Mouse (Mus musculus) mouse trophoblast stem cell (cell line): ENCODE measurements around the gene Pacs1.
"Not testable (repeated sequence)": the region's sequence is repeated elsewhere in the genome, so short reads cannot be mapped to it uniquely, and the experiment has no call there.

Experiments used
- in situ Hi-C, 2 experiments: fragments of 300-500 bp; cut with MseI, MboI; formaldehyde crosslinking; loops; 2 replicates in 1 of 2; 3 replicates in 1 of 2; pipeline ENCODE4 v1.15.1; 2025

Gene Pacs1

GRCm38 (mm10) chr19:5268017-5268416, 4.9 kb downstream of the Pacs1 start:
- in situ Hi-C loops = no loop called here

DNA sequence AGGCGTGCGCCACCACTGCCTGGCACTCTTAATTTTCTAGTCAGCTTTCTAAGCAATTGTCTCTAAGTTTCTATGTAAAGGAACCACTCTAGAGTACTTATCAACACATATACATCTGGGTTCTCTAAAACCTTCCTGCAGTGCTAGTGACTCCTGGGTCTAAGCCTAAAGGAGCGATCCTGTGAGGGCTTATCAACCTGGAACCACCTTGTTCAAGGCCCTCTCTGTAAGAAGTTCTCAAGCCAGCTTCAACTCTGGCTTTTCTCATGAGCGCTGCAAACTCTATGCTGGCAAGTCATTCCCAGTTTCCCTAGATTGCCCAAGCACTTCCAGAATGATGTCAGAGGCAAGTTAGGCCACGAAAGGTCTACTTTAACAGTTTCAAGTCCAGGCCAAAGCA, 5.9 kb downstream of the Pacs1 start:
- in situ Hi-C loops = no loop called here

GRCm38 (mm10) chr19:5257140-5257539, 15.8 kb downstream of the Pacs1 start:
- in situ Hi-C loops = no loop called here

DNA sequence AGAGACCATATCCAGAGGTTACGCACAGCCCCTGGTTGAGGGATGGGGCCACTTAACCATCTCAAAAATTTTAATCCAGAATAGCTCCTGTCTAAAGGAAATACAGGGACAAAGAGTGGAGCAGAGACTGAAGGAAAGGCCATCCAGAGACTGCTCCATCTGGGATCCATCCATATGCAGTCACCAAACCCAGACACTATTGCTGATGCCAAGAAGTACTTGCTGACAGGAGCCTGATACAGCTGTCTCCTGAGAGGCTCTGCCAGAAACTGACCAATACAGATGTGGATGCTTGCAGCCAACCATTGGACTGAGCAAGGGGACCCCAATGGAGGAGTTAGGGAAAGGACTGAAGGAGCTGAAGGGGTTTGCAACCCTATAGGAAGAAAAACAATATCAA, 35.9 kb downstream of the Pacs1 start:
- in situ Hi-C loops = not testable (repeated sequence)

- in situ Hi-C loops = no loop called here
Measured at GRCm38 (mm10) chr19:5232696-5233095, 40.2 kb downstream of the Pacs1 start.

DNA sequence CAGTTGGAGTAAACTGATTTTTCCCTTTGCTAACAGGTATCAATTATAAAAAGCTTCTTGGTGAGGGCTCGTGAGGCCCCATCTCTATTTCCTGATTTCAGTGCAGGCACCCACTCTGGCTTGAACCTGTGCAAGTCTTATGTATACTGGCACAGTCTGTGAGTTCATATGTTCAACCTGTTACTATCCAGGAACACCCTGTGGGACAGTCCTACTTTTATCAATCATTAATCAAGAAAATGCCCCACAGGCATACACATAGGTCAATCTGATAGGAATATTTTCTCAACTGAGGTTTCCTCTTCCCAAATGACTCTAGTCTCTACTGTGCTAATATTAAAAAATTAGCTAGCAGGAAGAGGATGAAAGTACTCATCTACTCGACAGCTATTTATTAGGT, 42.8 kb downstream of the Pacs1 start:
- in situ Hi-C loops = no loop called here

DNA sequence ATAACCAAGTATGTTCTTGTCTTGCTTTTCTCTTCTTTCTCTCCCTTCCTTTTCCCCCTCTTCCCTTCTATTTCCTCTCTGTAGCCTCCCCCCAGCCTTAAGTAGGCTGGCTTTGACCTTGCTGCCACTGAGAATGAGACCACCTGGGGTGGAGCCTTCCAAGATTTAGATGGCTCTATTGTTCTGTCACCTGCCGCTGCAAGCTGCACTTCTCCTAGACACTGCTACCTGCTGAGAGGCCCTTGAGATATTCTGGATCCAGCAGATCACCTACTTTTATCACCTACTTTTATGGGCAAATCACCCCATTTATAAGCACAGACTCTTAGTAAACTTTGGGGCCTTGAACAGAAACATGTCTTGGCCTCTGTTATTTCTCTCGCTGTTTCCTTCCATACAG, 48.3 kb downstream of the Pacs1 start:
- in situ Hi-C loops = no loop called here

DNA sequence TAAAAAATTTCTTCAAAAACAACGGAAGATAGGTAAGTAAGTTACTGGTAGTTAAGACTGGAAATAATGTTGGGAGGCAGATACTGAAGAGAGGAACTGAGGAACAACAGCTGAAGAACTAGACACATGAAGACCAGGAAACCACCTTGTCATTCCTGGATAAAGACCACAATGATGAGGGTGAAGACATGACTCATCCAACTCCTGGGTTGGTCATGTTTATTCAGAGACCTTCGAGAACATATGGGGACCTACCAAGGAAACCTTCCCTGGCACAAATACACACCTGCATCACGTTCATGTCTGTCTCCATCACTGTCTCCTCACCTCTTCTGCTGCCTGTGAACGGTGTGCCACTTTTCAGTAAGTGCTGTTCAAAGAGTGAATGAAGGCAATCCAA, 48.8 kb downstream of the Pacs1 start:
- in situ Hi-C loops = no loop called here

DNA sequence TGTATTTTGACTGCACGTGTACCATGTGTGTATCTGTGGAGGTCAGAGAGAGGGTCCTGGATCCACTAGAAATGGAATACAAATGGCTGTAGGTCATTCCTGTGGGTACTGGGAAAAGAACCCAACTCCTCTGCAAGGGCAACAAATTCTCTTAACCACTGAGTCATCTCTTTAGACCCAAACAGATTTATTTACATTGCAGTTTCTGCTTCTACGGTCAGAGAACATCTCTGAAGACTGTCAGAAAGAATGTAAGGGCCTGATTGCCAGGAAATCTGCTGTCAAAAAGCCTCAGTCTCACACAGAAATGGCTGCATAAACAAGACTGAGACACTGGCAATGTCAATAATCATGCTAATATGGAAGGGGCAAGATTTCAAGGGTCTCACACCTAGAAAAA, 51.0 kb downstream of the Pacs1 start:
- in situ Hi-C loops = no loop called here

DNA sequence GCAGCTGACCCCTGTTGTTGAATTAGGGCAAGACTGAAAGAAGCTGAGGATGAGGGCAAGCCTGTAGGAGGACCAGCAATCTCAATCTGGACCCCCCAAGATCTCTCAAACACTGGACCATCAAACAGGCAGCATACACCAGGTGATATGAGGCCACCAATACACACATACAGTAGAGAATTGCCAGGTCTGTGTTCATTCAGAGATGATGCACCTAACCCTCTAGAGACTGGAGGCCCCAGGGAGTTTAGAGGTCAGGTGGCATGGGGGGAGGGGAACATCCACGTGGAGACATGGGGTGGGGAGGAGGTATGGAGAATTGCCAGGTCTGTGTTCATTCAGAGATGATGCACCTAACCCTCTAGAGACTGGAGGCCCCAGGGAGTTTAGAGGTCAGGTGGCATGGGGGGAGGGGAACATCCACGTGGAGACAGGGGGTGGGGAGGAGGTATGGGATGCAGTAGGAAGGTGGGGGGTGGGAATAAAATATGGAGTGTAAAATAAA, 51.6 kb downstream of the Pacs1 start:
- in situ Hi-C loops = not testable (repeated sequence)

DNA sequence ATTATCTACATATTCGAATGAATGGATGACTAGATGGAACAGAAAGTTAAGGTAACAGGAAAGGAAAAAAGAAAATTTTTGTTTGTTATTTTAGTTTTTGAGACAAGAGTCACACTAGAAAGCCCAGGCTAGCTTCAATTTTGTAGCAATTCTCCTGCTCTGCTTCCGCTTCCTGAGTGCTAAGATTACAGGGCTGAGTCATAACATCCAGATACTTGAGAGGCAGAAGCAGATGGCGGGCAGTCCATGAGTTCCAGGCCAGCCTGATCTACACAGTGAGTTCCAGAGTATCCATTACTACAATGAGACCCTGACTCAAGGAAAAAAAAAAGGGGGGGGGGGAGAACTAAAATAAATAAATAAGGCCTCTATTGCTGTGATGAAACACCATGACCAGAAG, 52.5 kb downstream of the Pacs1 start:
- in situ Hi-C loops = no loop called here

DNA sequence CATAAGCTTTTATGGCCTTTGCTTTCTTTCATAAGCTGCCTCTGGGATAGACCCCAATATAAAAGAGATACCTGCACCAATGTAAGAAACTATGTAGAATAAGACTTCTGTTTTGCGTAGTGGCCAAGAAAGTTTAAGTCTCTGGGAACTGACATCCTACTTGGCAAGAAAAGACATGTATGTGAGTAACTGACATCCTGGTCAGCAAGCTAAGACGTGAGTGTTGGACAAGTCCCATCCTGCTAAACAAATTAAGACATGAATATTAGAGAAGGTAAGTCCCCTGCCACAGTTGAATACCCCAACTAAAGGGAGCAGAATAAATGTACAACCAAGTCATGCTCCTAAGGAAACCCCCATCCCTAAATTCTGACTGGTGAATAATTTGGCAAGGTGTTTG, 71.2 kb downstream of the Pacs1 start:
- in situ Hi-C loops = no loop called here

GRCm38 (mm10) chr19:5200617-5201016, 72.3 kb downstream of the Pacs1 start:
- in situ Hi-C loops = not testable (repeated sequence)

GRCm38 (mm10) chr19:5198553-5198952, 74.4 kb downstream of the Pacs1 start:
- in situ Hi-C loops = no loop called here

DNA sequence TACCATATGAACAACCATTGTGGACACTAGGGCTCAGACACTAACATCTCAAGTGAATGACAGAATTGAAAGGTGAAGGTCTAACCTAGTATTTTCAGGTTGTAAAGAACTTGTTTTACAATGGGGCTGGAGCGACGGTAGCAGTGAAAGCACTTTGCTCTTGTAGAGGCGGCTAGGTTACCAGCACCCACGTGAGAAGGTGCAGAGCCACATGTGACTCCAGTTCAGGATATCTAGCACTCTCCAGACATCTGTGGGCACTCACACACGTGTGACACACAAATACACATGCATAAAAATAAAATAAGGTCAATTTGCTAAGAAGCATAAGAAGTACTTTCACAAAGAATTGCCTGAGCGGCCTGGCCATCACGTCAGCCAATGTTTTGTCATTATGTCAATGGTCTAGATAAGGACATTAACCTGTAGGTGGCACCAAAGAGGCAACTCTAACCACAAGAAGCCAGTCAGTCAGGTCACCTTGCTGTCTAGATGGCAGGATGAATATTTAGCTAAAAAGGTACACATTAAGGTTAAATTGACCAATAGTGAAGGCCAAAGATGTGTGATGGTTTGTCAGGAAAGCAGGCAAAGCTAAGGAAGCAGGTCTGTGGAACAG, 77.4 kb downstream of the Pacs1 start:
- in situ Hi-C loops = no loop called here

DNA sequence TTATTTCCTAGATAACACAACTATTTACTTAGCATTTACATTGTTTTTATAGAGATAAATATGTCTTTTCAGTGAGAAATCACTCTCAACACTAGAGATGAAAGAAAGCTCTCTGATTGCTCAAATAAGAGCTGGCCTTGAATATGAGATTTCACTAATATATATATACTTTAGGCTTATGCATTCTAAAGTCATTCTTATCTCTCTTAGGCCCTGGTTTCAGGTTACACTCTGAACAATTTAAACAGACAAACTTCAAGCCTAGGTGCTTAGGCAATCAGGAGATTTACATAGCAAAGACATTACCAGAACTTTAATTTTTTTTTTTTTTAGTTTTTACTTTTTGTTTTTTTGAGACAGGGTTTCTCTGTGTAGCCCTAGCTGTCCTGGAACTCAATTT, 80.5 kb downstream of the Pacs1 start:
- in situ Hi-C loops = no loop called here

GRCm38 (mm10) chr19:5187439-5187838, 85.5 kb downstream of the Pacs1 start:
- in situ Hi-C loops = no loop called here

- in situ Hi-C loops = no loop called here
Measured at GRCm38 (mm10) chr19:5181926-5182325, 91.0 kb downstream of the Pacs1 start.

GRCm38 (mm10) chr19:5178631-5179030, 94.3 kb downstream of the Pacs1 start:
- in situ Hi-C loops = no loop called here

DNA sequence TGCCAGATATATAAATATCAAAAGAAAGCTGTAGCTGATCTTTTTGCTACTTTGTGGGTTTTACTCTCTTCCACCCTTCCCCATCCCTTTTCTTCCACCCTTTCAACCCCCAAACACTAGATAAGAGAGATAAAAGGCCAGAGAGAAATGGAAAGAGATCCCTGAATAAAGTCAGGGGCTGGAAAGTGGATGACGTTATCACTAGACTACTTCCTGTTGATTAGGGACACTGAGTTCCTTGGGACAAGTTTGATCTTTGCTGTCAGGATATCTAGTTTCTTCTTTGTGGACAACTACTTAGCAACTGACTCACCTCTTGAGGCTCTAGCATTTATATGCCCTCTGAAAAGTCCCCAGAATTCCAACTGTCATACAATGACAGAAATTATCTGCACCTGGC, 102.5 kb downstream of the Pacs1 start:
- in situ Hi-C loops = no loop called here

DNA sequence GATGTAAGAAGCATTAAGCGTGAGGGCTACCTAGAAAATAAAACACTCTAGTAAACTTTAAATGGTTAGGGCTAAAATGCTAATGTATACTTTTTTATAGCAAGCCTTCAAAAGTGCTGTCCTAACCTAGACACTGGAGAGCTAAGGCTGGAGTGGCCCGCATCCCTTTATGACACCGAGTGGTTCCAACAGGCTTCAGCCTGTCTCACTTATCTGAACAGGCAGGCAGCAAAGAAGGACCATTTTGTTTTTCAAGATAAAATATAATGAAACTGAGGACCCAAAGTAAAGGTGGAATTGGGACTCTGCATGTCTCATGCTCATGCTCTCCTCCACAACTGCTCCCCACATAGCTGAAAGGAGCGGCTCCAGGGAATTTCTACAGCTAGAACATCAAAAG, 105.4 kb downstream of the Pacs1 start:
- in situ Hi-C loops = no loop called here

DNA sequence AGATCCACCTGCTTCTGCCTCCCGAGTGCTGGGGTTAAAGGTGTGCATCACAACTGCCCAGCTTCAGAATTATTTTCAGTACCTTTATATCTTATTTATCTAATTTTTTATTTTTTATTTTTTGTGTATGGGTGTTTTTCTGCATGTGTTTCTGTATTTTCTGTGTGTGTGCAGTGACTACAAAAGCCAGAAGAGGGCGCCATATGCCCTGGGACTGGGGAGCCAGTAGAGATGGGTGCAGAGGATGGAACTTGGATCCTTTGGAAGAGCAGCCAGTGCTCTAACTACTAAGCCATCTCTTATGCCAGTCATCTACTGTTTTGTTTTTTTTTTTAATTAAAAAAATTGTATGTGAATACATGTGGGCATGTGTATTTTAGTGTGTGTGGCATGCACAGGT, 108.5 kb downstream of the Pacs1 start:
- in situ Hi-C loops = no loop called here

GRCm38 (mm10) chr19:5161913-5162312, 111.0 kb downstream of the Pacs1 start:
- in situ Hi-C loops = no loop called here

DNA sequence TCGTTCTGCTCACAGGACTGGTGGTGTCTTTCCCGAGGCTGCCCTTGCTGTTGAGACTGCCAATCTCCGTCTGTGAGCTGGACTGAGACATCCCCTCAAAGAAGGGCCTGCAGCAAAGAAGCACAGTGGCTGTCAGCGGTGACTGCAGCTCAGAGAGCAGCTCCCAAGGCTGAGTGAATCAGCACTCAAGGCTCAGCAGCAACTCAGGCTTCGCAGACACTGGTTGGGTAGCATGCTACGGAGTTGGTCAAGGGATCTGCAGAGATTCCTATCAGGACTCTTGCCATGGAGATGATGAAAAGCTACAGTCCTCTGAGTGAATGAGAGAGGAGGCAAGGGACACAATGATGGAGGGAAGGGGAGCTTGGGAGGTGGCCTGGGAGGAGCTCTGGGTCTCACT, 120.7 kb downstream of the Pacs1 start:
- in situ Hi-C loops = no loop called here
